Mouse (Mus musculus): ENCODE measurements around the gene Zfp790. TPM values are rescaled to one million over a fixed set of nuclear protein-coding genes. Genes with fewer than 3 reads are reported as not detected.

Gene Zfp790
- 31.1 TPM for polyA plus RNA-seq (2017; shearing (Covaris generic))

DNA sequence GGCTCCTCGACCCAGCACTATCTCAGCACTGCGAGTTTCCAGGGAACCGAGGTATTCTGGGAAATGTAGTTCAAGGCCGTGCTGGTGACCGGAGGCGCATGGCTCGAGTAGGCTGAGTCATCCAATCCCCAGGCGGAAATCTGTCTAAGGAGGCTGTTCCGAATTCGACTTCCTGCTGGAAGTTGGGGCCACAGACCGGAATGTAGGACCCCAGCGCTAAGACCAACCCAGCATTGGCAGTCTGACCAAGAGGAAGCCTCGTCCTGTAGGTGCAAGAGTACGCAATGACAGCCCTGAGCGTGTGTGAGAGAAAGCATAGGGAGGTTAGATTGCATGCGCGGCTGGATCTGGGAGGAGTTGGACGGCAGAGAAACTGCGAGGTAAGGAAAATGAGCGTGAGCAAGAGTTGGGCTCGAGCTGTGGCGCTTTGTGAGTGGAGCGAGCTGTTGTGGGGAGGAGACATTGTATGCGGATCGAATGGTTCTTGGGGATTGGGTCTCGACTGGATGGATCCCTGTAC, at the start of gene Zfp790:
Zfp790 (plus strand) TSS at position 205 of the 520 bp plus-strand sequence.

DNA sequence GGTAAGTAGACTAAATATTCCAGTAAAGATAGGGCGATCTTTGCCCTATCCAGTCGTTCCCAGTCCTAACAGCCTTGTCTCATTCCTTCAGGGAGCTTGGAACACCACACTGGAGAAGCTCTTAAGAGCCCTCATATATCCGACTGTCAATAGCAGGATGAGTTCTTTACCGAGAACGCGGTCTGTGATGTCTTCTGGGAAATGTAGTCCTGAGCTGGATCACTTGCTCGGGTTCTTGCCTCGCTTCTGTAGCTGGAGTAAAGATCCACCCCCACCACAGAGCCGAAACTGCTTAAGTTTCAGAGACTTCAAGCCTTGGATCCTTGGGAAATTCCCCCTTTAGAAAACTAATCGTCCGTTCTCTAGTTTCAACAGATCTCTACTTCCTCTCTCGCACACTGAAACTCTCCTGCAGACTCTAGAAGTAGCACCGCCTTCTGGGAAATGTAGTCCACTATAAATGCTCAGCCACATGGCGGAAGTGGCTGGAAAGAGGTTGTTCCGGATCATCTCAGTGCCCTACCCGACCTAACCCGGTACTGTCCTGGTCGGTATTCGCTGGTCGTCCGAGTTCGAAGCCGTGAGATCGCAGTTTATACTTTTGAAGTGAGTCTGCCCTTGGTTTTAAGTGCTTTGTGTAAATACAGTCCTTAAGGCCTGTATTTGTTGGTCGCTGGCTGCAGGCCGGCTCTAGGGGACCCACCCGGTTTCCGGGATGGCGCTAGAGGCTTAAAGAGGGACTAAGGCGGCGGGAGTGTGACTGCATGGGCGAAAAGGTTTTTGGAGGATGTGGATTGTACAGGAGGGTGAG, 47.6 kb upstream of the Zfp790 start, which contains the start of gene Zfp84:
Zfp84 (plus strand) TSS at position 463 of the 811 bp plus-strand sequence.

DNA sequence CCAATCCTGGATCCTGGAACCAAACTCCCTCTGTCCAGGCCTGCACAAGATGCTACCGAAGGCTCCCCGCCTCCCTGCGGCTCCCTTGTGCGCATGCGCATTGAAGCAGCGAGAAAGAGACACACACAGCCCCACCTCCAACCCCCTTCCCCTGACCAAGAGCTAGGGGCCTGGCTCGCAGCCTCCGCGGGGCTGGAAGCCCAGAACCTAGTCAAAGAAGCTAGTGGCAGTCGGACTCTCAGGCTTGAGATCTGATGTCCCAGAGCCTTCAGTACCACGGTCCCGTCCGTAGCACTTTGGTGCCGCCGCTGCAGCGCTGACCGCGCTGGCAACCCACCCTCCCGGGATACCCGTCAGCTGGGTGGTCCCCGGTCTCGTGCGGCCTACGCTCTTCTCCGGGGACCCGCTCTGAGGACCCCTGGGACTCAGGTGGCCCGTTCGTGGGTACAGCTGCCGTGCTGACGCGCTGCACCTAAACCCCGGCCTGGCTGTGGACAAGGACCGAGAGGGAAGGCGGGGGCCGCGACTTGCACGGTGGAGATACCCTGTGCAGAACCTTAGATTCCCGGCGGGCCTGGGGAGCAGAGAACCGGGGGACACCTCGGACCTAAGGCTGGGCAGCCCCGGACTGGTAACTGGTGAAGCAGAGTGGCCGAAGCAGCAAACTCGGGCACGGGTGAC, 31.9 kb upstream of the Zfp790 start, which contains the start of gene Zfp30:
Zfp30 (plus strand) TSS at position 128 of the 681 bp plus-strand sequence.

DNA sequence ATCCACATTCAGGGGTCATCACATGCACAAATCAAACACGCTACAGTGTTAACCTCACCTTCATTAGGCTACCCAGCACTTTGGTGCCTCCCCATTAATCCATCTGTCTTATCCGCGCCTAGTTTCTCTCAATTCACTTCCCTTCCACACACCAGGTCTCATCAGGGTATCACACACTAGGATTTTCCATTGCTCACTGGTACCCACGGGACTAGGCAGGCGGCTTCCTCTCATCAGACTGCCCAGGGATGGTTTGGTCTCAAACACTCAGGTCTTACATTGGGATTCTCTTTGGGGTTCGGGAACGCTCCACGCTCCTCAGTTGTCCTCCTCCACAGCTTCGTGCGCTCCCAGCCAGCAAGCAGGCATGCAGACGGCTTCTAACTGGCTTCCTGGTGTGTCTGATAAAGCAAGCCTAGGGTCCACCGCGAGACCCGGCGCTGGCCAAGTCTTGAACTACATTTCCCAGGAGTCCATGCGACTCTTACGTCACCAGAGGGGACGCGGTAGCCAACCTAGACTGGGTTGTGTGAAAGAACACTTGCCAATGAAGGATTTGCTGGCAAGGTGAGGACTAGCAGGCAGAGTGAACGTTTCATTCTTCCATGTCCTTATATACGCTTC, 37.4 kb downstream of the Zfp790 start, which contains the start of gene Zfp940:
Zfp940 (minus strand) TSS at position 451 of the 624 bp plus-strand sequence.

DNA sequence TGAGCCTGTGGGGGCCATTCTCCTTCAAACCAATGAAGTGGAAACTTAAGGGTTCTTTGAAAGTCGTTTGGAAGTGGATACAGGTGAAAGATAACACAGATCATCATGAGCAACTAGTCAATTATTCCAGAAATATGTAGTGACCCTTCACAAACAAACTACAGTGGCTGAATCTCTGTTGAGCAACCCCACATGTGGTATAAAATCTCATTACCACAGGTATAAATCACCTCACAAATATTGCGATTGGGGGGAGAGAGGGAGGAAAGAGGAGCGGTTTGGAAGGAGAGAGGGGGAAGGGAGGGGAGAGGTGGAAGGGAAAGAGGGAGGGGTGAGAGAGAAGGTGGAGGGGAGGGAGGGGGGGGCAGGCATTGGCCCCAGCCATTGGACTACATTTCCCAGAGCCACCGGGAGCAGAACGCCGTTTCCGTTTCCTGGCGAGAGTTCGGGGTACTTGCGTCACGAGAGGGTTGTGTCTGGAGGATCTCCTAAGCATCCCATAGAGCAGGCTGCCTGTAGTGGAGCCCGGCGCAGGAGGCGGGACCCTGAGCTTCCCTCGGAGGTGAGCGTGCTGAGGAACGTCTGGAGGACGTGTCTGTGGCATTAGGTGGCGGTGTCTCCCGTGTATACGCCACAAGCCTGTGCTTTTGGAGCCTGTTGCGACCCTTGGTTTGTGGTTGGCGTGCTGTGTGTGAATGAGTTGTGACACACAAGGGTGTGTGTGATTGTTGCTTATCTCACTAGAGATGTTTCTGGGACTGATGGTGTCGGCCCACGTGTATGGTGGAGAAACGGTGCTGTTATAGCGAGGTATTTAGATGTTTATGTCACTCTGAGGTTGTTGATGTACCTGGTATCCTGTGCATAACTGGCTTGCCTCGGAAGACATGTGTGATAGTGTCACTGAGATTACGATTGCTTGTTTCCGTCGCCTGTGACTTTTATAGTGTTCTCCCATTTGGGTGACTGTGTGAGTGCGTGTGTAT, 43.9 kb downstream of the Zfp790 start, which contains the start of gene Zfp420:
Zfp420 (plus strand) TSS at position 448 of the 986 bp plus-strand sequence.

Other genes with a start within 250 kb of the Zfp790 start
- gene Catsperg2, start 89.1 kb upstream of the Zfp790 start, polyA plus RNA-seq (2017; shearing (Covaris generic)), result not detected
- gene Zfp84, start 47.6 kb upstream of the Zfp790 start, polyA plus RNA-seq (2017; shearing (Covaris generic)), result 26.2 TPM
- gene Zfp30, start 32.1 kb upstream of the Zfp790 start, polyA plus RNA-seq (2017; shearing (Covaris generic)), result 0.42 TPM
- 7.1 TPM for gene Zfp940, start 37.6 kb downstream of the Zfp790 start, polyA plus RNA-seq (2017; shearing (Covaris generic))
- 15.7 TPM for gene Zfp420, start 43.9 kb downstream of the Zfp790 start, polyA plus RNA-seq (2017; shearing (Covaris generic))
- gene Zfp27, start 90.5 kb downstream of the Zfp790 start, polyA plus RNA-seq (2017; shearing (Covaris generic)), result 5.9 TPM
- gene Zfp383, start 92.1 kb downstream of the Zfp790 start, polyA plus RNA-seq (2017; shearing (Covaris generic)), result 0.99 TPM
- gene Zfp74, start 138.0 kb downstream of the Zfp790 start, polyA plus RNA-seq (2017; shearing (Covaris generic)), result 7.3 TPM
- gene Zfp568, start 167.8 kb downstream of the Zfp790 start, polyA plus RNA-seq (2017; shearing (Covaris generic)), result 6.3 TPM
- 7.1 TPM for gene Zfp14, start 235.3 kb downstream of the Zfp790 start, polyA plus RNA-seq (2017; shearing (Covaris generic))